Mouse (Mus musculus) liver, postnatal 0 days (tissue): ENCODE results near the gene Cul9. TPM values are rescaled to one million over a fixed set of nuclear protein-coding genes. Genes with fewer than 3 reads are reported as not detected.

Source experiments
- ATAC-seq: fragments of 200-750 bp; cut with Nextera tagmentation; 2 replicates; pipeline ENCODE4 v1.8.0; 2017; ENCODE audit warnings: mild to moderate bottlenecking, moderate library complexity
- DNase-seq: peaks from one replicate; pipeline ENCODE4 v3.0.0-alpha.2; 2016
- H3K27ac ChIP-seq: fragments of 300-500 bp; sonication (generic); 2 replicates; pipeline ENCODE4 v1.5.1; 2014; ENCODE audit warnings: antibody characterized with exemption, moderate library complexity, mild to moderate bottlenecking, low read depth
- H3K27me3 ChIP-seq: fragments of 300-500 bp; sonication (generic); 2 replicates; pipeline ENCODE4 v1.6.1; 2014; ENCODE audit warnings: low read length, control low read depth, mixed read lengths; ENCODE audit not compliant: insufficient read depth
- H3K36me3 ChIP-seq: fragments of 300-500 bp; sonication (generic); replicated peaks from 2 replicates; pipeline ENCODE4 v1.6.1; 2014; ENCODE audit warnings: mild to moderate bottlenecking, control low read depth, low read length, moderate library complexity, mixed read lengths; ENCODE audit not compliant: insufficient read depth
- H3K4me1 ChIP-seq: fragments of 300-500 bp; sonication (generic); 2 replicates; pipeline ENCODE4 v1.6.1; 2014; ENCODE audit warnings: antibody characterized with exemption, mild to moderate bottlenecking, control low read depth; ENCODE audit not compliant: insufficient read depth
- H3K4me2 ChIP-seq: fragments of 300-500 bp; sonication (generic); 2 replicates; pipeline ENCODE4 v1.6.1; 2014; ENCODE audit warnings: low read depth, mild to moderate bottlenecking, low read length, moderate library complexity, mixed read lengths
- H3K4me3 ChIP-seq: fragments of 300-500 bp; sonication (generic); 2 replicates; pipeline ENCODE4 v1.5.1; 2014; ENCODE audit warnings: low read depth, low read length
- H3K9ac ChIP-seq: fragments of 300-500 bp; sonication (generic); replicated peaks from 2 replicates; pipeline ENCODE4 v1.6.1; 2014; ENCODE audit warnings: mild to moderate bottlenecking, moderate library complexity
- H3K9me3 ChIP-seq: fragments of 300-500 bp; sonication (generic); 2 replicates; pipeline ENCODE4 v1.6.1; 2016; ENCODE audit warnings: mild to moderate bottlenecking, control low read depth, low read length, mixed read lengths
- CTCF ChIP-seq: sonication (generic); IDR thresholded peaks from 2 replicates; pipeline ENCODE4 v1.5.1; 2016; ENCODE audit warnings: antibody characterized with exemption, low read depth
- EP300 ChIP-seq: IDR thresholded peaks from 2 replicates; pipeline ENCODE4 v1.6.1; 2016; ENCODE audit warnings: antibody characterized with exemption, low read depth, mild to moderate bottlenecking
- WGBS: fragments of 180-500 bp; shearing (Covaris S2); extraction: QIAGEN DNeasy Blood & Tissue Kit; methylation state at CpG from one replicate; pipeline ENCODE4 v1.1.7; 2014; ENCODE audit not compliant: insufficient replicate concordance; 5-methylcytosine and 5-hydroxymethylcytosine counted together
- polyA plus RNA-seq: library from polyadenylated mRNA; unstranded; fragments of >200 nt; fragmentation: Nextera tagmentation; extraction: Ambion mirVana; gene quantifications from 2 replicates; pipeline ENCODE4 v1.2.1, GENCODE M21; 2015

The Cul9 gene
- polyA plus RNA-seq, 1 experiment from 2014 or later: 1.0 TPM

DNA sequence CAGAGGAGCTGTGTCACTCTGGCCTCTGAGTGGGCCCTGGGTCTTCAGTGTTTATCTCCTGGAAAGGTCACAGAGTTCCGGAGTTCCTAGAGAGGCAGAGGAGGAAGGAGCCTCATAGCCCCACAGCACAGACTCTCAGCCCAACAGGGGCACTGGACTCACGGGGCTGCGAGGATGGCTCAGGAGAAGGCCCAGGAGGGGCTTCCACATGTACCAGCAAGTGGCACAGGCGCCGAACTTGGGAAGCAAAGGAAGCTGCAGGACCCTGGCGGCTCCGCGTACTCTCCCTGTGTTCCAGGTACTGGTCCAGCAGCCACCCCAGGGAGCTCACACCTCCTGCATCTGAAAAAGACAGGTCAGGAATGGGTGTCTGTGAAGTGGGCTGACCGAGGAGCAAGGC lies 25.0 kb downstream of the Cul9 start:
- 68% methylated on average over 9 of the region's 9 CpGs for WGBS
- DNase-seq: no peak
- H3K36me3 ChIP-seq: no peaks in the 10 kb centered on the region
- H3K4me3 ChIP-seq: no peak overlapping the region
- no peak overlapping the region for H3K27ac ChIP-seq
- no peak overlapping the region for H3K9ac ChIP-seq
- no peaks in the 10 kb centered on the region for H3K4me1 ChIP-seq
- no peak for TF ChIP-seq EP300
- no peak for TF ChIP-seq CTCF
- 0 out of 2 replicates have a peak, but pooled peaks cover 4% of the 10 kb centered on the region for H3K27me3 ChIP-seq
- peak overlapping the region; percentile 49 for H3K4me2 ChIP-seq
- no peaks in the 10 kb centered on the region for H3K9me3 ChIP-seq
- no peak for ATAC-seq

DNA sequence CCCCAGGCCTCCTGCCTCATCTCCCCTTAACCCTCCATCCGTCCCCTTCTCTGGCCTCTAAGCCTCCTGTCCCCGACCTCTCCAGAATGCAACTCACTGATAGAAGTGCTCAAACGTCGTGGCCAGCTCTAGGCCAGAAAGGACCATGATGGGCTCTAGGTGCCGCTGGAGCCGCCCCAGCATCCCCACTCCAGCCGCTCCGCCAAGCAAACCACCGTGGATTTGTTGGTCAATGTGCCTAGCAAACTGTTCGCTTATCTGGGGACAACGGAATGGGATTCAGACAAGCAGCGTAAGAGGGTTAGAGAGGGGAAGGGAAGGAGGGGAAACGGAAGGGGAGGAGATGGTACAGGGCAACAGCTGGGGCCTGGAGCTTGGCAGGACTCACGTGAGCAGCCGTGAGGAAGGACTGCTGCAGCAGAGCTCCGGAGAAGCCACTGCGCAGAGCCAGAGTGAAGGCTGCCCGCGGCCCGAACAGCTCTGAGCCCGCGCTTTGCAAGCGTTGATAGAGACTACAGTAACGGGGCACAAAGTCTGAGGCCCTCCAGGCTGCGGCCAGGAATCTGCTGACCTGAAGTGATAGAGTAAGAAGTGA lies 25.7 kb downstream of the Cul9 start:
- no peak for TF ChIP-seq EP300
- TF ChIP-seq CTCF: no peak
- H3K36me3 ChIP-seq: no peaks in the 10 kb centered on the region
- H3K4me3 ChIP-seq: 0 out of 2 replicates have a peak overlapping the region, but pooled peaks have one; percentile 1
- H3K9ac ChIP-seq: no peak overlapping the region
- 0 out of 2 replicates have a peak, but pooled peaks cover 4% of the 10 kb centered on the region for H3K27me3 ChIP-seq
- DNase-seq (no peak), ATAC-seq (no peak)
- H3K9me3 ChIP-seq: no peaks in the 10 kb centered on the region
- H3K4me1 ChIP-seq: no peaks in the 10 kb centered on the region
- 21% methylated on average over 25 of the region's 25 CpGs for WGBS
- no peak overlapping the region for H3K27ac ChIP-seq
- peak overlapping the region; percentile 49 for H3K4me2 ChIP-seq

DNA sequence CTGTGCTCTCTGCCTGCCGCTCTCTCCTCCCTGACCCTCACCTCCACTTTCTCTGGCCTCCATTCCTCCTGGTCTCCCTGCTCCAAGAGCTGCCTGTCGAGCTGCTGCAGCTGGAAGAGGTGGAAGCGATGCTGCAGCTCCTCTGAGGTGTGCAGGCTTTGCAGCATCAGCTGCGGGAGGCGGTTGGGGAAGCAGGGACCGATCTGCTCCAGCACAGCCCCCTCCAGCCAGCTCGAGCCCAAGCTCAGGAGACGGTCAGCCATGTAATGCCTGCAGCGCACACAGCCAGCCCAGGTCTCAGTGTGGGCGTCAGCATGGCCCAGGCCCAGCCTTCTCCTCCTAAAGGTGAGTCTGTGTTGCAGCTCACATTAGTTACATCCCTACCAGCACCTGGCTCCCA lies 26.2 kb downstream of the Cul9 start:
- H3K27me3 ChIP-seq: 0 out of 2 replicates have a peak, but pooled peaks cover 4% of the 10 kb centered on the region
- DNase-seq: no peak
- TF ChIP-seq CTCF: no peak
- TF ChIP-seq EP300: no peak
- H3K4me2 ChIP-seq: peak overlapping the region; percentile 49; the same call in 1 of the 2 replicates
- no peaks in the 10 kb centered on the region for H3K4me1 ChIP-seq
- H3K36me3 ChIP-seq: no peaks in the 10 kb centered on the region
- WGBS: 51% methylated on average over 10 of the region's 10 CpGs
- no peak overlapping the region for H3K9ac ChIP-seq
- no peak overlapping the region for H3K27ac ChIP-seq
- H3K4me3 ChIP-seq: no peak overlapping the region
- ATAC-seq: no peak
- no peaks in the 10 kb centered on the region for H3K9me3 ChIP-seq

DNA sequence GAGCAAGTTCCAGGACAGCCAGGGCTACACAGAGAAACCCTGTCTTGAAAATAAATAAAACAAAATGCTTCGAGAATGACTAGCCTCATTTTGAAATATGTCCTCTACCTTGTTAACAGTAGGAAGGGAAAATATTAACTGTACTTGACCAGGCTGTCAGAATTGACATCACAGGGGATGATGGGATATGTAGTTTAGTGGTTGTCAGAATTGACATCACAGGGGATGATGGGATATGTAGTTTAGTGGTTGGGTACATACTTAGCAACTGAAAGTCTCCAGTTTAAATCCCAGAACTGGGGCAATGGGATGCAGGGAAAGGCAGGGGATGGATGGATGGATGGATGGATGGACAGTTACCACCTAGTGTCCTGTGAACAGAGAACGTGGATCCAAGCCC lies 32.9 kb downstream of the Cul9 start:
- DNase-seq (no peak), ATAC-seq (peak; percentile 40; the same call in 1 of the 2 replicates)
- Histone ChIP-seq H3K27me3 (no peaks in the 10 kb centered on the region), H3K9ac (no peak overlapping the region), H3K36me3 (no peaks in the 10 kb centered on the region), H3K4me1 (no peaks in the 10 kb centered on the region), H3K4me3 (no peak overlapping the region), H3K9me3 (no peaks in the 10 kb centered on the region), H3K4me2 (no peak overlapping the region), H3K27ac (no peak overlapping the region)
- no peak for TF ChIP-seq CTCF
- no peak for TF ChIP-seq EP300
- 54% methylated on average over 2 of the region's 2 CpGs for WGBS

DNA sequence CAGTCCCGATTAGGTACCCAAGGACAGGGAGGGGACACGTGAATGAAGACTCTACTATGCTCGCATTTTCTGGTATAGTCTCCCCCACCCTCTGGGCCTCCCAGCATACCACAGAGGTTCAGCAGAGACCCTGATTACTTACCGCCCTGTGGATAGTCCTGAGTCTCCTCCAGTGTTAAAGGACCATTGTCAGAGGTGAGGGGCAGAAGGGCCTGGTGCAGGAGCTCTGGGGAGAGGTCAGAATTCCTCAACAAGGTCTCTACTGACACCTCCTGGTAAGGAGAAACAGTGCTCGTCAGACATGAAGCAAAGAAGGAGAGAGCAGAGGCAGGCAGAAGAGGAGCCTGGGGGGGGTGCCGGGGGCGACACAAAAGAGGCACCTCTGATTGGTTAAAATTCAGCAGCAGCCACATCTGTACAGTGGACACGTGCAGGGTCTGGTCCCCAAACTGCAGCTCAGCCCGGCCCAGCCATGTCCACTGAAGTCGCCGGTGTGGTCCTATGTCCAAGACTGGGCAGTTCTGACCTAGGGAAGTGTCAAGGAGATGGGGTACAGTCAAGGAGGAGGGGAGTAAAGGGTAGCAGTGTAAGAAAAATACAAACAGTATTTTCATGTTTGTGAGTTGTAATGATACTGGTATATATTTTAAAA lies 35.0 kb downstream of the Cul9 start:
- WGBS: 55% methylated on average over 10 of the region's 11 CpGs
- Histone ChIP-seq H3K27ac (no peak overlapping the region), H3K36me3 (no peaks in the 10 kb centered on the region), H3K4me2 (no peak overlapping the region), H3K9me3 (no peaks in the 10 kb centered on the region), H3K4me3 (no peak overlapping the region), H3K4me1 (no peaks in the 10 kb centered on the region), H3K27me3 (no peaks in the 10 kb centered on the region), H3K9ac (no peak overlapping the region)
- ATAC-seq (no peak), DNase-seq (no peak)
- no peak for TF ChIP-seq EP300
- peak; percentile 63 for TF ChIP-seq CTCF

DNA sequence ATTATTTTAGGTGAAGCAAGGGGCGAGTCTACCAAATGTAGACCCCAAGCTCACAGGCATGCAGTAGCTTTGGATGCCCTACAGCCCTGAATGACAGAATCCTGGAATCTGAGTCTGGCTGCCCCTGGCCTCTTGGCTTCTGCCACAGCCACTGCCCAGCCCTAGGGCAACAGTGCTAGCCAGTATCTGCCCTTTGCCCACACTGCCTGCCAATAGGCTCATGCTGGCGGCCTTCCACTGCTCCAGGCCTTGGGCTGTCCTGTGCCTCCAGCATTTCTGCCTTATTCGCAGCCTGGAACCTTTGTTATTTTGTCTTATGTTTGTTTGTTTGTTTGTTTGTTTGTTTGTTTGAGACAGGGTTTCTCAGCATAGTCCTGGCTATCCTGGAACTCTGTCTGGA lies 40.6 kb downstream of the Cul9 start:
- ATAC-seq (no peak), DNase-seq (no peak)
- H3K9ac ChIP-seq: no peak overlapping the region
- H3K36me3 ChIP-seq: no peaks in the 10 kb centered on the region
- H3K27me3 ChIP-seq: no peaks in the 10 kb centered on the region
- no peak overlapping the region for H3K4me3 ChIP-seq
- no peak overlapping the region for H3K27ac ChIP-seq
- no peak for TF ChIP-seq EP300
- TF ChIP-seq CTCF: no peak
- no peaks in the 10 kb centered on the region for H3K9me3 ChIP-seq
- no peak overlapping the region for H3K4me2 ChIP-seq
- WGBS: 74% methylated on average over 3 of the region's 3 CpGs
- H3K4me1 ChIP-seq: no peaks in the 10 kb centered on the region
